Mouse (Mus musculus) right cerebral cortex, postnatal 14 days (tissue): ENCODE measurements at regions not wholly inside any gene's neighbourhood (a gene's known extent, or its start where the extent isn't known, plus 50 kb on each side); places are given as distances from the start of the nearest gene placed in this dataset.

ENCODE experiments used
- DNase-seq: peaks from one replicate; pipeline ENCODE4 v3.0.0; 2022

DNA sequence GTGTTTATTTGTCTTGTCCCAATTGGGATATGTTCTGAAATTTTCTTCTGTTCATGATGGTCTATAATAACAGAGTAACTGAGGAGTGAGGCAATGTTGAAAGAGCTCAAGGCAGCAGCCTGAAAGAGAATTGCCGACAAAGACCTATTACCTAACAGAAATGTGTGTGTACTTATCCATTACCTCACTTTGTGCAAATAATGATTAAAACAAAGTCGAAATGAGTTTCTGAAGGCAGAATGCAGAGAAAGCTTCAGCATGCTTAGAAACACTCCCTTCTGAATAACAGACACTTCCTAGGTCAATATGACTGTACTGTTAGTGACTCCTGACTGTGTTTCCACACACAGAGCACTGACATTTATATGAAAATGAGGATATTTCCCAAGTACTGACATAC is 63.0 kb downstream of the Kbtbd8 start:
- DNase-seq: no peak

DNA sequence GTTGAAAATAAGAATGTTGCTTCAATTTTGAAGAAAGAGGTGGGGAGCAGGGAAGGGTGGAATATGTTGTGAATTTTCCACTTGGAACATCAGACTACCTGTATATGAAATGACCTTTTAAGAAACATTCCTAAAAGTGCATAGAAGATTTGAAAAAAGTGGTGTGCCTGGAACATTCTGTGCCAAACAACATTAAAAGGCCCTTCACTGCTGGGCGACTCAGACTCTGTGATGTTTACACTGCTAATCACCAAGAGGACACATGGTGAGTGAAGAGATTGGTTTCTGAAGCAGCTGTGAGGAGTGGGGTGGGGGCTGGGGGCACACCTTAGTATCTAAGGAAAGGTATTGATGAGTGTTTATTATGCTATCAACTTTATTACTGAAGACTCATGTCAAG is 65.2 kb downstream of the Kbtbd8 start:
- DNase-seq: no peak

DNA sequence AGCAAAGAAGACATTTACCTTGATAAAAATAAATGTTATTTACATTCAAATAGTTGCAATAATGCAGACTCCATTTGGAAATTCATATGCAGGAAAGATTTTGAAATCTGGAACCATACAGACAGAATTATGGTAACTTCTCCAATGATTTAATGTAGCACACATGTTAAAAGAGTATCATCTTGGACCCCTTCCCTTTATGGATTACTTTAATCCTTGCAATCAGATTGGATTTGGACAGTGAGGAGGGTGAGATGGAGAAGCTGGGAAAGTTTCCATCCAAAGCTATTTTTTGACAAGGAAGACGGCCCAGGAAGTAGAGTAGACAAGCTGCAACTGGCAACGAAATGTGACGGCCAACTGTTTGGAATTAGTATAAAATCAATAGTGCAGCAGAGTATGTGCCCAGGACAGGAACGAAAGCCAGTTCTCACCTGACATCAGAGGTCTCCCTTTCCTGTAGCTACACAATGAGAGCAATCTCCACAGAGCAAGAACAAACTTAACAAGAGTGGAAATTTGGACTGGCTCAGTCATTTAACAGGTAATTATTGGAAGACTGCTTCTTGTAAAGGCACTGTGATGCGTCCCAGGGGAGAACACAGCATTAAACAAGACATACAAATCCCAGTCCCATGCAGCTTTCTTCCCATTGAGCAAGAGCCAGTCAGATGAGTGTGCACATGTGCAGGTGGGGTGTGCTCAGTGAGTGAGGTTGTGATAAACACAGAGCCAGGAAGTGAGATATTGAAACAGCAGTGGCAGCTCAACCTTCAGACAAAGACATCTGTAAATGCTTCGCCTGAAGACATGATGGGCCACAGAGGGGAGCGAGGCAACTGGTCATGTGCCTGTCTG is 68.3 kb downstream of the Kbtbd8 start:
- DNase-seq: no peak

DNA sequence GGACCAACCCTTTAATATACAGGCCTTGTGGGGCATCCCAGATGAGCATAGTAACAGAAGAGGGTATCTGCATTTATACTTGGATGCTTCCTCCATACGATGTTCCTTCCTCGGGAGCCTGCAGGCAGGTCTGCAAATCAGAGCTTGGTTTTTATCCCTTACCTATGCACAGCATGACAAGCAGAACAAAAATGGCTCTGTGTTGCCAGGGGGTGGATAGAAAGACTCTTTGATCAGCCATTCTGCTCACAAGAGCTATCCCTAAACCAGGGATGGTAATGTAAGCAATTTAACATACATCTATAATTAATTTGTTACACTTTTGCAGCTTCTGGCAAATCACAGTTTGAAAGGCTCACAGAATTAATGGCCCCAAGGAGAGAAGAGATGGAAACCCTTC is 79.6 kb downstream of the Kbtbd8 start:
- DNase-seq: no peak

DNA sequence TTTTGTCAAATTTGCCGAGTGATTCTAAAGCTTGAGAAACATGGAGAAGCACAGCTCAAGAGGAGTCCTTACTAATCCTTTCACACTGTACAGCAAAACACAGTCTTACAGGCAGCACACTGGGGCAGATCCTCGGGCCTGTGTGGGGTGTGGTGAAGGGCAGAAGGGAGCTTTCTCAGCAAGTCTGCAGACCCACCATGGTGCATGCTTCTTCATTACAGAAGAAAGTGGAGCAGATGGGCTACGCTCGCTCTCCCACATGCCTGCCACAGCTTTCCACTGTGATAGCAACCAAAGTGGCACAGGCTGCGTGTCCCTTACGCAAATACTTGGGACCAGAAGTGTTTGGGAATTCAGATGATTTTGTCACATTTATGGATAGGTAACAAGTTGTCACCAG is 81.6 kb downstream of the Kbtbd8 start:
- DNase-seq: peak; percentile 22

DNA sequence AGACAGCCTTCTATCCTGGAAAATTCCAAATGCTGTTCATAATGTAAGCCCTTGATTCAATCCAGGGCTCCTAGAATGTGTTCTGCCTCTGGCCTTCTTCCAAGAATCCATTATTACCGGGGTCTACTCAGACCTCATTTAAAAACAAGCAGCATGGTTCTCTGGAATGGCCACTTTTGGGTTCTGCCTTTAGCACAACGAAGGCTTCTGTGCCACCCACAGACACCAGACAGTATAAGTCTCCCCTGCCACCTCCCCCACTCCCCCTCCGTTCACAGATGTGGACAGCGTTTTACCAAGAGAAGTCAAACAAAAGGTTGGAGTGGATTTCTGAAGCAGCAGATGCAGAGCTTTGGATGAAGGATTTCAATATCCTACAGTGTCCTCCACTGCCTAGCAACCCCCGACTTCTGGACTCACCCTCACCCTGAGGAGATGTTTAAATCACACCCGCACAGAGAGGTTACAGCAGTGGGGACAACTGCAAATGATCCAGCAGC is 85.3 kb downstream of the Kbtbd8 start:
- DNase-seq: no peak

DNA sequence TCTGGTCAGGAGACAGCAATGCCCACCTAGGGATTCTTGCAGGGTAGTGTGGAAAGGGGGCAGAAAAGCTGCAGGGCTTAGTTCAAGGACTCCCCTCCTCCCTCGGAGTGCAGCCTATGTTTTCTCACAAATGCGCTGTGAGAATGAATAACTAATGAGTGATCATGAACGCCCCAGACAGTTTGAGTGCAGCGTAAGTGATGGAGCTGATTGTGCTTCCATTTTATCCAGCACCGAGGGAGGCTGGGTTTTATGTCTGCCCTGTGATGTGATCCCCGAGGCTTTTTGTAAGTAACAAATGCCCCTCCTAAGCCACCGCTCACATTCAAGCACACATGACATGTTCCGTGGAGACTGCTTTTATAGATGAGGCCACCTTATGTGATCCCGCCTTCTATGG is 85.9 kb downstream of the Kbtbd8 start:
- no peak for DNase-seq

DNA sequence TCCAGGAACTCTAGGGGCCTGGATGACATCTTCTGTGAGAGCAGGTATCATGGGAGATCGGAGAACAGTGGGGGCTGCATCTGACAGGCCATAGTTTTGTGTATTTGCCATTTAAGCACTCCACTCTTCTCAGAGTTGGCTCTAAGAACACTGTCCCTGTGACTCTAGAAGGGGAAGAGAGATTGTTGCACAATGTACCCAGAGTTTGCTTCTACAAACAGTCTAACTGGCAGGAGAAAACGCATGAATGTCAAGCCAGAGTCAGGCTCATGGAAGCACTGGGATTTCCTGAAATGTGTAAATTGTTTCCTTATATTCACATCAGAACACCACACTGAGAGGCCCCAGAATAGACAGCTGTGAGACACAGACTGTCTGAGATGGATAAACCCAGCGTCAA is 87.2 kb downstream of the Kbtbd8 start:
- no peak for DNase-seq

DNA sequence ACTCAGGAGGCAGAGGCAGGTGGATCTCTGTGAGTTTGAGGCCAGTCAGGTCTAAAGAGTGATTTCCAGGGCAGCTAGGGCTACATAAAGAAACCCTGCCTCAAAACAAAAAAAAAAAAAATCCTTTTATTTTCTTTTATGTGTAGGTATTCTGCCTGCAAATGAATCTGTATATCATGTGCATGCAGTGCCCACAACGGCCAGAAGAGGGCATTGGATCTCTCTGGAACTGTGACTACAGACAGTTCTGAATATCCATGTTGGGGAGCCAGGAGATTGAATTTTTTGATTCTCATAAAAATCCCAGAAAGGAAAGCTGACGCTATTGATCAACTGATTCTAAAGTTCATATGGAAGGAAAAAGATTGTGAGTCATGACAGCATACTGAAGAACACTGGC is 90.0 kb downstream of the Kbtbd8 start:
- peak; percentile 74 for DNase-seq

DNA sequence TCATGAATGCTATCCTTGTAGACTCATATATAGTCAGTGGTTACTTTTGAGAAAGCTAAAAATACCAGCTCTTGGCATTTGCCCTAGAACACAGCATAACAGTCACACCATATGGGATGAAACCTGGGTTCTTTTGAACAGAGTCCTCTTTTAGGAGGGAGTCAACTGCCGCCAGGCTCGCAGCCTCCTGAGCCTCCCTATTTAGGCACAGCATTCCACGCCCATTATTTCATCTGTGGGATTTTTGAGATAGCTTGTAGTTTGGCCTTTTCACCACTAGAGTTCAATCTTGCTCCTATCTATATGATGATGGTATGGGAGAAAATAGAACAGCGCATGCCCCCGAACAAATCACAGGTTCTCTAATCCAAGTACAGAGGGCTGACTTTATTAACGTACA is 100.4 kb downstream of the Kbtbd8 start:
- peak; percentile 52 for DNase-seq

DNA sequence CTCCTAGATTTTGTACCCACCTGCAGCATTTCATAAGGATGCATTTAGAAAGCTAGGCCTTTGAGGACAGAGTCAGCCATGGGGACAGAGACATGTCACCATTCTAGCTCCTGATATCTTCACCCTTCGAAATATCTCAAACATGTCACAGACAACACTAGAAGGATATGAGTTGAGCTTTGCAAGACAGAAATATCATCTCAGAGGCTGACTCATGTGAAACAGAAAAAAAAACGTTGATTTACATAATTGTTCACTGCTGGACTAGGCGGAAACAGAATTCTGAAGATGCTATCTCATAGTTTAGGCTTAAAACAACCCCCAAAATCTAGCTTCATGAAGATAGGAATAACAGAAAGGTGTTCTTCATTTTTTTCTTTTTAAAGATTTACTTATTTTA is 101.8 kb downstream of the Kbtbd8 start:
- DNase-seq: no peak

DNA sequence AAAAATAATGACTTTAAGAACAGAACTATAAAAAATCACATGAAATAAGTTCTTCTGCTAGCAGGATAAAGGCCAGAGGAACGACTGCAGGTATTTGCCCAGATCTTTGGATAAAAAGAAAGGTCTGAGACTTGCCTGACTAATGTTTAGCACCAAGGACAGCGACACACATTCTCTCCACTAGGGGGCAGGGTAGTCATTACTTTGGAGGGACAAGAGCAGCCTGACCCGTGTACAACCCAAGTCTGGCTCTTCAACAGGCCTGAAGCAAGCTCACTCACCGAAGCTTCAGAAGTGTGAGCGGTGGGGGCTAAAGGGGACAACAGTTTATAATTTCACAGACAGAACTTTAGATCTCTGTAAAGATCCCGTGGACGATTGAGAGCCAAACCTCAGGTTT is 98.4 kb upstream of the Gm10234 start:
- DNase-seq: peak; percentile 90

DNA sequence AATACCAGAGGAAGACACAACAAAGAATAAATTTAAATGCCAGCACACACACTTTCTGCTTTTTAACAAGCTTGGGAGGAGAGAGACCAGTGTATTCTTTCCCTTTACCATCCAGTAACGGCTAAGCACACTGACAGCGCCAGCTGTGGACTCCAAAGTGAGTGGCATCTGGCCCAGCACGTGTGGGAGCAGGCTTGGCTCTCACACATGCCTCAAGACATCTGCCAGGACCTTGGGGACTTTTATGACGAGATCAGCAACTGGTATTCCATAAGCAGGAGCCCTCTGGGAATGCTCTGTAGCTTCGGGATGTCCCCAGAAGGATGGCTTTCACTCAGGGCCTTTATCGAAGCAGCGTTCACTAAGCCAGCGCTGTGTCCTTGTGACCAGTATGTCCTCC is 92.0 kb upstream of the Gm10234 start:
- DNase-seq: no peak

DNA sequence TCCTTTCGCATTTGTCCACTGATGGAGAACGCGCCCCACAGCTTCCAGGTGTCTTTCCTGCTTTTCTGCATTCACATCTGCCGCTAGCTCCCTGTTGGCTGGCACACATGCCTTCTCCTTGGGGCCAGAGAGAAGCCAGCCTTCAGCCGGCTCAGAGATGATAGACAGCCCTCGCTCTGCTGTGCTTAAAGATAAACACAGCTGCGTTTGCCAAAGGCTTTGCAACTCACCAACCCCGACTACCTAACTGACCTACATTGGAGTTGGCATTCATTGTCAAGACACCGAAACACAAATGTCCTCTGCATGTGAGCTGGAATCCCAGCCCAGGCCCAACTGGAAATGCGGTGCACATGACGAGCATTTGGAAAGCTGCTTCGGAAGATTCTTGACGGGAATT is 87.2 kb upstream of the Gm10234 start:
- no peak for DNase-seq

DNA sequence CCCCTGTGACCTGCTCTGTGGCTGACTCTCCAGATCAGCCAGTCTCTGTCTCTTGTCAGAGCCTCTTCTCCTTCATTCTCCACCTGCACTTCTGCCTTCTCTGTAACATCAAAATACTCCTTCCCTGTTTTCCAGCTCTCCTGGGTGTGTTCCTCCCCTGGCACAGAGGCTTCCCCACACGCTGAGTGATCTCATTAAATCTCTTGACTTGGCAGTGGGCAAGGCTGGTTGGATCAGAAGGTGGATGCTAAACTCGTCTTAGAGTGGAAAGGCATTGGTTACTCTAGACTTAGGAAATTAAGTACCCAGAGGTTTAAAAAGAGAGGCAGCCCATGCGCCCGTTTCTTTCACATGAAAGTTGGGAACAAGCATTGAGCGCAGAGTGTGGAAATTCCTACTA is 78.3 kb upstream of the Gm10234 start:
- no peak for DNase-seq

DNA sequence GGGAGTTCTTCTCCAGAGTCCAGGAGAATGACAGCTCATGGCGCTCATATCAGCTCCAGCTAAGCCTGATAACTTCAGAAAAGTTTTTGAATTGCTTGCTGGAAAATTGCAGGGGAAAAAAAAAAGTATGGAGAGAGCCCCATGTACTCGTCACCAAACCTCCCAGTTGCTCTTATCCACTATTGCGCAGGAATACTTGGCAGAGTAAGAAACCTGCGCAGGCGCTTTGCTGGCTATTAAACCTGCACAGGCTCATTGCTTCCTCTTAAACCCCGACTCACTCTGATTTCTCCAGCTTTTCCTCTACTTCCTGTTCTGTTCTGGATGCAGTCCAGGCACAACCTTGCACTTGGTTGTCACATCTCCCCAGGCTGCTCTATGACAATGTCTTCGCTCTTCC is 77.0 kb upstream of the Gm10234 start:
- DNase-seq: no peak

DNA sequence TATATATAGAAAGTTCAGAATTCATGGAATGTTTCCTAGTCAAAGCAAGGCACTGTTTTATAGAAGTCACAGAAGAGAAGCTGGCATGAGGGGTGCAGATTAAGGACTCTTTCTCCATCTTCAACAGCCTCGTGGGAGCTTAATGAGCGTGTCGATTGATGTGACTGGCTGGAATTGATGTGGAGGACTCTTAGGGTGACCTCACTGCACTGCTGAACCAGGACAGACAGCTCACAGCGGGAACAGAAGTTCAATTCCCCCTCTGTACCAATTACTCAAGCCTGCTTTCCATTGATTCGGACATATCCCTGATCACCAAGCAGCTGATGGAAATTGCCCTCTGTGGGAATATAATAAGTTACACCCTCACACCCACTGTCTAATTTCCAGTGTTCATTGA is 65.6 kb upstream of the Gm10234 start:
- DNase-seq: no peak

DNA sequence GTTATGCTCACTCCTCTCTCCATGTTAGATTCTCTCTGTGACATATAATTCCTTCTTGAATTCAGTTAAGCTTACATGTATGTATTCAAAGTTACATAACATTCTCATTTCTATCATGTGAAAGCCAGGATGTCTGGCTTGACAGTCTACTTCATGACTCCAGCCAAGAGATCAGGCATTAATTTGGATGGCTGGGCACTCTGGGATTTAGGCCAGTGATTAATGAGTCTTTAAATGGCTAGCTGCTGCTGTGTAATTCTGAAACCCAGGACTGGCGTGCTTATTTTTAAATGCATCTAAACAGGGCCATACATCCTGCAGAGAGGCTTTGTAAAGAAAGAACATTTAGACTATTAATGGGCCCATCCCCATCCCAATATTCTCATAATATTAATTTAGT is 60.9 kb upstream of the Gm10234 start:
- no peak for DNase-seq

DNA sequence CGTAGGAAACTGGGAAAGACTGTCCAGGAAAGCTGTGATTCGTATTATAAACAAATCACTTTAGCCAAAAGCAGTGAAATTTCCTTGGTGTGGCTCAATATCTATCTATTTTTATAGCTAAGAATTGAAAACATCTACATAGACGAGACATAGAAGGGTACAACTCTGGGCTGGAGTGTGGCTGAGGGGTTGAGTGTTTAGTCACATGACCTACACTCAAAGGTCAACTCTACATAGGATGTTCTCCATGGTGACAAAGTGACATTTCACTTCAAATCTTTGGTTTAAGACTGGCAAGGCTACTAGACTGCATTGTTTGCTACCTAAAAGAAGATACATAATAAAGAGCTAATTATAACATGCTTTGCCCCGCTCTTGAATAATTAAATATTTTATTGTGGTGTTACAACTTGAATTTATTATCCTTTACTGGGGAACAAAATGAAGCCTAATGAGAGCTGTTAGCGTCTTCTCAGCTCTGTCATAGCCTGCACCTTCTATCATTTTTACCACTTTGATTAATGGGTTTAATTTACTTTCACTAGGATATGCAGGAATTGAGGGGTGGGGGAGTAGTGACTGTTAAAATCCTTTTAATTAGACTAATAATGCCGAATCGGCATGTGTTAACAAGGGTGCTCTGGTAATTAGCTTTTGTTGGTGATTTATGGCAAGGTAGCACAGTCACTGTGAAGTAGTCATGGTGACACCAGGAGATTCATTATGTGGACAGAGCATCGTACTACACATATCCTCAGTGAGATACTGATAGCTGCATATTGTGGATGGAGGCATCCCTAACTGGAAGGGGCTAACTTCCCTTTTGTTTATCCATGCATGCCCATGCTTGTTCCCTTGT is 57.7 kb upstream of the Gm10234 start:
- DNase-seq: no peak

DNA sequence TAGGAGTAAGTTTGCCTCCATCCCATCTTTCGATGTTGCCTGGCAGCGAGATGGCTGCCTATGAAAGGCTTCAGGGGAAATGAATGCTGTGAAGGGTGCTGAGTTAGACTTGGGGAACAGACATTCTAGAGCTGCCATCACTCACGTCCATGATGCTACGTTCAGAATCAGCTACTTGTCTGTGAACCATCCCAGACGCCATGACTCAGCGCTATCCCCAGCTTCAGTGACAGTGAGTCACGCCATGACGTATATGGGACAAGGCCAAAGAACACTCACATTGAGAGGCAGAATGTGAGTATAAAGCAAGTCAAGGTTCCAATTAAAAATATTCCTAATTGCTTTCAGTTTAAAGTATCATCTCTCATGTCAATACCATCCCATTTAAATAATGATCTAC is 52.4 kb upstream of the Gm10234 start:
- DNase-seq: no peak
